Mouse (Mus musculus): ENCODE measurements around the gene Gnao1.

The Gnao1 gene

GRCm38 (mm10) chr8:94010101-94010705 lies 200.4 kb downstream of the Gnao1 start:
- peak; percentile 80 for DNase-seq

DNA sequence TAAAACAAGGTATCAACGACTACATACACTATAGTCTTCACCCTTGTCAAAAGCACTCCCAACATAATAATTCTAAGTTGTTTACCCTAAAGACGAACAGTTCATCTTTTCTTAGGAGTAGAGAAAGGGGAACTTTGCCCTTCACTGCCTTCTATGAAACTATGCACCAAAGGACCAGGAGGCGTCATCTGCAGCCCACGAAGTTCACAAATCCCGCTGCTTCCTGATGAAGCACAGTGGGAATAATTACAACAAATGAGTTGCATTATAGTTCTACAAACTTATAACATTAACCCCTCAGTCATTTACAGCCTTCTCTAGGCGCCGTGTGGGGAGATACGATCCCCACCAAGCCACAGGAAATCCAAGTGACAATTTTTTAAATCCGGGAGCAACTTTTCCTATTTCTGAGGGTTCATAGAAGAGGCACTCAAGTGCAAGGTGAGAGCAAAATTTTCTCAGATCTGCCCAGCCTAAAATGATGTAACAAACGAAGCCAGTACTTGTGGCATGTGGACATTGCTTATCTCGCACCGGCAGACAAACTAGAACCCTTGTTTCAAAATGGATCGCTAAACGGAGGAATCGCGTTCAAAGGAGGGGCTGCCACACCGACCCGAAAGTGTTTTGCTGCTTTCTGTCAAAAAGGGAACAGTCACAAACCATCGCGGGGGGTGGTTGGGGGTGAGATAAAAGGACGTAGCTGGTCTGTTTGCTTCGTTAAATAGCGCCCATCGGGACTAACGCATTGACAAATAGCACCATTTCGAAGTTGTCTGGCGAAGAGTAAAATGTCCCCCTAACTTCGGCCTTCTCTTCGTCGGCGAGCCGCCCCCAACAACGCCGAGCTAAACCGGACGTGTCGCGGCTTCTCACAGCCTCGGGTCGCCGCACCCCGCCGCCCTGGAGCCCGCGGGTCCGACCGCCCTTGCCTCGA lies 201.6 kb downstream of the Gnao1 start:
- DNase-seq: peak; percentile 79

GRCm38 (mm10) chr8:94012013-94012951 lies 202.5 kb downstream of the Gnao1 start, which contains the start of gene Amfr:
Gene Amfr, minus strand, starts transcription at chr8:94012842.
- peak; percentile 96 for DNase-seq

DNA sequence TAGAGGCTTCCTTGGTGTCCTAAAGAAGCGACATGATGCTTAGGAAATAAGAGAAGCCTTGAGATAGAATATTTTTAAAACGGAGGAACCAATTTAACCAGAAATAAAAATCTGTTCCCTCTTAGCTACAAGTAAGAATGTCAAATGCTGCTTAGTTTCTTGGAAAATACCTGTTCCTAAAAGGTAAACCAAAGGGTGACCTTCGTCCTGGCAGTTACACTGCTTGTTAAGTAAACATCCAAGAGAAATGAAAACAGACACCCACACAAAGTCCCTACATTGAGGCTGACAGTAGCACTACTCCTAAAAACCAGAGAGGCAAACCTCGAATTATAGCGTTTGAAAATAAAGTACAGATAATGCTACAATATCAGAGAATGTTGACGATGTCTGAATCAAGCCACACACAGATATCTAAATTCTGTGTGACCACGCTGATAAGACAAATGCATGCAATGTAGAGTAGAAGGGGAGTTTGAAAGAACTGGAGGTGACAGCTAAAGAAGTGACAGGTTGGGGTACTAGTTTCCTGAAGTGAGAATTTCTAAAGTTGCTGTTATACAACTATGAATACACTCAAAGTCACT lies 203.4 kb downstream of the Gnao1 start:
- no peak for DNase-seq

All from heart, adult 11 months (tissue).